In the genomic region with DNA sequence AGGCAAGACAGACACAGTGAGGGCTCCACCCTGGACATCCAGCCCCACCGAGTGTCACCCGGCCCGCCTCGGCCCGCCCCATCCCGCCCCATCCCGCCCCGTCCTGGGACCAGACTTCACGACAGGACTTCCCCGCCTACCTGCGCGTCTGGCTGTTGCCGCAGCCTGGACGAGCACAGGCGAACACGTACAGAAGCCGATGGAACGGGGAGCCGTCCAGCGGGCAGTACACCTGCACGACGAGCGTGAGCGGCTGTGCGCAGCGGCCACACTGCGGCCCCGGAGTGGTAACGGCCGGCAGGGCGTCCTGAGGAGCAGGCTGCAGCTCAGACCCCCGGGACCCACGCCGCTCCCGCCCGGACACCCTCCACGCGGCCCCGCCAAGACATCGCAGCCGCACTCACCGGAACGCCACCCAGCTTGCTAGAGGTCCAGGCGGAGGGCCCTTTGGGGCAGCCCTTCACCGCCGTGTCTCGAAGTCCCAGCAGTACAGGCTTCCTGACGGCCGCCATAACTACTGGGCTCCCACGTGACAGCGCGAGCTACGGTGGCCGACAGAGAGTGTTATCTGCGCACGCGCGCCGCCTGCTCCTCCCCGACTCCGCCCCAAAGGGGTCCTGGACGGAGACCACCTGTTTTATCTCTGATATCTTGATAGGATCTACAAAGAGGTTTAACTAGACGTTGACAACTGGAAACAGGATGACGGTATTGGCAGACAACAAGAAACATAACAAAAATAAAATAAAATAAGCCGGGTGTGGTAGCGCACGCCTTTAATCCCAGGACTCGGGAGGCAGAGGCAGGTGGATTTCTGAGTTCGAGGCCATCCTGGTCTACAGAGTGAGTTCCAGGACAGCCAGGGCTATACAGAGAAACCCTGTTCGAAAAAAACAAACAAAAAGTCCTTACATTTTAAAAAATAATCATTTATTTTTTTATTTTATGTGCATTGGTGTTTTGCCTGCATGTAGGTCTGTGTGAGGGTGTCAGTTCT, we compare ENCODE assay signal across 7 mouse cellular contexts. TPM values are rescaled to one million over a fixed set of nuclear protein-coding genes. Genes with fewer than 3 reads are reported as not detected.
DNase-seq lines count a peak whose midpoint lies in the region; ATAC-seq lines count a peak whose summit lies in the region.

A gene (minus strand): TSS at position 530 of the 997 bp plus-strand sequence.

- DNase-seq in adrenal gland, adult 18-20 months (ENCODE audit: low spot score in 2 of 2), result peak; percentile 95
- DNase-seq in embryo, embryonic 11 days, result peak; percentile 93
- DNase-seq in gastrocnemius, postnatal 36 days, result peak; percentile 87 to 88
- peak; percentile 92 to 94 for DNase-seq in left cerebral cortex, postnatal 25 days (ENCODE audit: low spot score in 2 of 2)
- peak; percentile 95 for DNase-seq in midbrain, embryonic 10.5 days (ENCODE audit: low spot score)
- DNase-seq in right cerebral cortex, postnatal 4 days, result peak; percentile 96

- H3K36me3 ChIP-seq in intestine, embryonic 15.5 days, result peaks cover 13% of the 10 kb centered on the region
- peaks cover 43% of the 10 kb centered on the region for H3K36me3 ChIP-seq in midbrain, embryonic 10.5 days

- intact Hi-C loops in gastrocnemius, postnatal 36 days (cut with DNase I), result no loop called here
- intact Hi-C loops in left cerebral cortex, postnatal 25 days (cut with DNase I), result no loop called here

- peak within 1 kb of the TSS; percentile 98 for H3K9ac ChIP-seq in intestine, embryonic 15.5 days

- peak within 1 kb of the TSS; percentile 98 for H3K4me3 ChIP-seq in intestine, embryonic 15.5 days (replicated peaks)
- H3K4me3 ChIP-seq in midbrain, embryonic 10.5 days, result peak within 1 kb of the TSS; percentile 98

- no peaks in the 10 kb centered on the region for H3K27me3 ChIP-seq in intestine, embryonic 15.5 days (replicated peaks)
- no peaks in the 10 kb centered on the region for H3K27me3 ChIP-seq in midbrain, embryonic 10.5 days (ENCODE audit: low read depth, poor library complexity, severe bottlenecking)

- peaks cover 7% of the 10 kb centered on the region for H3K4me1 ChIP-seq in intestine, embryonic 15.5 days (replicated peaks)
- H3K4me1 ChIP-seq in midbrain, embryonic 10.5 days, result peaks cover 9% of the 10 kb centered on the region

- peak within 1 kb of the TSS; percentile 75 for H3K27ac ChIP-seq in intestine, embryonic 15.5 days
- H3K27ac ChIP-seq in midbrain, embryonic 10.5 days (replicated peaks), result peak within 1 kb of the TSS; percentile 92

- H3K9me3 ChIP-seq in intestine, embryonic 15.5 days, result no peaks in the 10 kb centered on the region
- H3K9me3 ChIP-seq in midbrain, embryonic 10.5 days (replicated peaks), result no peaks in the 10 kb centered on the region

- 3% methylated on average over 70 of the region's 70 CpGs for WGBS in intestine, embryonic 15.5 days
- WGBS in midbrain, embryonic 10.5 days, result 3% methylated on average over 70 of the region's 70 CpGs

- peak; percentile 94 for ATAC-seq in intestine, embryonic 15.5 days

- peak within 1 kb of the TSS; percentile 78 for H3K4me2 ChIP-seq in intestine, embryonic 15.5 days (replicated peaks)

RNA-seq across cellular contexts. Expression of the gene that starts here (rescaled TPM):
- total RNA-seq in adrenal gland, adult 18-20 months (2021), result 10 to 100 TPM; 17.5 to 19.1 TPM
- total RNA-seq in gastrocnemius, postnatal 36 days (2021), result 10 to 100 TPM; 15.3 to 18.1 TPM
- 55.9 TPM in 2 replicates for polyA plus RNA-seq in intestine, embryonic 15.5 days (2015; fragmentation: Nextera tagmentation; extraction: Ambion mirVana)
- 10 to 100 TPM; 20.8 to 25.5 TPM for total RNA-seq in left cerebral cortex, postnatal 25 days (2021)
- polyA plus RNA-seq in midbrain, embryonic 10.5 days (2016; fragmentation: Nextera tagmentation; extraction: Ambion mirVana), result 77.9 and 79.9 TPM in 2 replicates

Comparison
In these comparisons a context has a peak if more than half of its experiments do, and no peak if none do; other contexts are left out.
1. Peak in every context shown above with its lines: DNase-seq, ATAC-seq, H3K4me3 ChIP-seq and H3K27ac ChIP-seq.